Mouse (Mus musculus) macrophage (primary cell): ENCODE data around the gene Nfix. TPM values are rescaled to one million over a fixed set of nuclear protein-coding genes. Genes with fewer than 3 reads are reported as not detected.

Experiments used
- H3K27ac ChIP-seq: fragments of 350-480 bp; formaldehyde crosslinking; 2 replicates; pipeline ENCODE4 v1.9.0; 2021
- H3K36me3 ChIP-seq: fragments of 350-480 bp; formaldehyde crosslinking; 2 replicates; pipeline ENCODE4 v1.9.0; 2021; ENCODE audit errors: inconsistent target
- H3K4me3 ChIP-seq: fragments of 350-480 bp; formaldehyde crosslinking; 2 replicates; pipeline ENCODE4 v1.9.0; 2021; ENCODE audit errors: inconsistent target
- H3K79me2 ChIP-seq: fragments of 350-480 bp; formaldehyde crosslinking; 2 replicates; pipeline ENCODE4 v1.9.0; 2021; ENCODE audit errors: inconsistent target
- WGBS: methylation state at CpG from one replicate; pipeline ENCODE4 v1.1.7; 2026; ENCODE audit warnings: inconsistent platforms; ENCODE audit not compliant: missing documents; 5-methylcytosine and 5-hydroxymethylcytosine counted together
- polyA plus RNA-seq: library from polyadenylated mRNA; stranded (reverse); fragments of 250-400 nt; gene quantifications from 3 replicates; pipeline ENCODE4 v1.2.4, GENCODE M21; 2018; ENCODE audit warnings: inconsistent platforms

Nfix gene
- polyA plus RNA-seq, 1 experiment from 2014 or later = 4.3 TPM

DNA sequence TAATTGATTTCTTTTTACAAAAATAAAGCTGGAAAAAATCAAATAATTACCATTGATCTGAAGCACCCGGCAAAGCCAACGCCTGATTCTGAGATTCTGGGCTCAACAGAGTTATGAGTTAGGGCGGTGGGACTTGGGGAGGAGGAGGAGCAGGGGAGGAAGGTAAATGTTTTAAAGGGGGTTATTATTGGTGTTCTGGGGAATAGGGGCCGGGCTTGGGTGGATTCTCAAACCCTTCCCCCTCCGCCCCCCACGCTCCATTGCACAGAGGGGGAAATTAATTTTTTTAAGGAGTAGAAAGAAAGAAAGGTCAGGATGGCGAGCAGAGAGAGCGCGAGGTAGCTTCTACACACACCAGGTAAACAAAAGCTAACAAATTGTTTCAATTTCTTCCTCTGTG lies 26.8 kb downstream of the Nfix start:
- WGBS = 64% methylated on average over 9 of the region's 9 CpGs
- no peaks in the 10 kb centered on the region for H3K79me2 ChIP-seq
- no peaks in the 10 kb centered on the region for H3K36me3 ChIP-seq
- H3K27ac ChIP-seq = no peak overlapping the region
- no peak overlapping the region for H3K4me3 ChIP-seq

DNA sequence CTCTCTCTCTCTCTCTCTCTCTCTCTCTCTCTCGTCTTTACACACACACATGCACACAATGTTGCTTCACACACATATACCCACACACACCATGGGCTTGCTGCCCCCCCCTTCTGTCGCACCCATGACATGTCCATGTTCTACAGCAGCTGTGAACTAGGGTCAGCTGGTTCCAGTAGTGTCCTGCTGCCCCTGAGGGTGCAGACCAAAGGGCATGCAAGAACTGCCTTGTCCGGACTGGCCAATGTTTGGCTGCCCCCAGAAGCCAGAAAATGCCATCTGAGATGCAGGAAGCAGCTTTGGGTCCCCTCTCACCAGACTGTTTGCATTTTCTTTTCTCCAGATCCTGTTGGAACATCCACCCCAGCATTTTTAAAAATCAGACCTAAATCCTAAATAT lies 27.5 kb downstream of the Nfix start:
- 26% methylated on average over 2 of the region's 3 CpGs for WGBS
- no peaks in the 10 kb centered on the region for H3K36me3 ChIP-seq
- H3K79me2 ChIP-seq = no peaks in the 10 kb centered on the region
- H3K27ac ChIP-seq = no peak overlapping the region
- H3K4me3 ChIP-seq = no peak overlapping the region

DNA sequence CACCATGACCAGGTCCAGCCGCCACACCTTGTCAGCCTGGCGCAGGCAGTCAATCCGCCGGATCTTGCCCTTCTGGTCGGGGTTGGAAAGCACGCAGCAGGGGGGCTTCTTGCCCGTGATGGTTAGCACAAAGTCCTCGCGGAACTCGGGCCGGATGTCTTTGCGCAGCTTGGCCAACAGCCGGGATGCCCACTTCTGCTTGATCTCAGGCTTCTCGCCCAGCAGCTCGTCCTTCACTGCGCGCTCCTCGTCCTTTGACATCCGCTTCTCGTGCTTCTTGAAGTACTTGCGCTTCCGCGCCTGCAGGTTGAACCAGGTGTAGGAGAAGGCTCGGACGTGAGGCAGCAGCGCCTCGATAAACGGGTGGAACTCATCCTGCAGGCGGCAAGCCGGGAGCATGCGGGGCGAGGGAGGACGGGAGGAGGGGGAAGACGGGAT lies 28.2 kb downstream of the Nfix start:
- no peaks in the 10 kb centered on the region for H3K36me3 ChIP-seq
- no peak overlapping the region for H3K4me3 ChIP-seq
- 42% methylated on average over 29 of the region's 34 CpGs for WGBS

DNA sequence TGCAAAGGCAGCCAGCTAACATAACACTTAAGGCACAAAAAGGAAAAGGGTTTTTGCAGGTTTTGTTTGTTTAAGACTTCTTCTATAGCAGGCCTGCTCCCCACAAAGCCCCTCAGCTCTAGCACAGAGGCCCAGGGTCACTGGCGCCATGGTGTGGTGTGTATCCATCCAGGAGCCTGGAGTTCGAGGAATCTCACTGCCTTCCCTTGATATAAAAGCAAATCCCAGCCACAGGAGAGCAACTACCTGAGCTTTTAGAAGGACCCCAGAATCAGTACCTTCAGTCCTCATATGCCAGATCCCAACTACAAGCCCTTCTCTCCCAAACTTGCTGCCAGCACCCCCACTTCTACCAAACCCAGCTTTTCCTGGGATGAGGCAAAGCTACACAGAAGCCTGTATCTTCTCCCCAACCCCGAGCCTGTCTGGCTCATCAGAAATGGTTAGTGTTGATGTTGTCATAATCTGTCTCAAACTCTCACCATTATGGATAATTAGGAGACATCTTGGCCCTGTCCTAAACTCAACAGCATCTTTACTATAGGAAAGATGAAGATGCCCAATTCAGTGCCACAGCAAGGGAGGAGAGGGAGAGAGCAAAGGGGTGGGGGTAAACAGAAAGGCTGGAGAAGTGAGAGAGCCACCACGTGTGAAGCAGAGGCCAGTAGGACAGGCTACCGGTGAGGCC lies 29.0 kb downstream of the Nfix start:
- Histone ChIP-seq H3K36me3 (no peaks in the 10 kb centered on the region), H3K4me3 (no peak overlapping the region), H3K79me2 (no peaks in the 10 kb centered on the region), H3K27ac (no peak overlapping the region)
- 81% methylated on average over 5 of the region's 5 CpGs for WGBS

More for the DNA sequence above, 28.2 kb downstream of the Nfix start:
- no peak overlapping the region for H3K27ac ChIP-seq
- no peaks in the 10 kb centered on the region for H3K79me2 ChIP-seq

DNA sequence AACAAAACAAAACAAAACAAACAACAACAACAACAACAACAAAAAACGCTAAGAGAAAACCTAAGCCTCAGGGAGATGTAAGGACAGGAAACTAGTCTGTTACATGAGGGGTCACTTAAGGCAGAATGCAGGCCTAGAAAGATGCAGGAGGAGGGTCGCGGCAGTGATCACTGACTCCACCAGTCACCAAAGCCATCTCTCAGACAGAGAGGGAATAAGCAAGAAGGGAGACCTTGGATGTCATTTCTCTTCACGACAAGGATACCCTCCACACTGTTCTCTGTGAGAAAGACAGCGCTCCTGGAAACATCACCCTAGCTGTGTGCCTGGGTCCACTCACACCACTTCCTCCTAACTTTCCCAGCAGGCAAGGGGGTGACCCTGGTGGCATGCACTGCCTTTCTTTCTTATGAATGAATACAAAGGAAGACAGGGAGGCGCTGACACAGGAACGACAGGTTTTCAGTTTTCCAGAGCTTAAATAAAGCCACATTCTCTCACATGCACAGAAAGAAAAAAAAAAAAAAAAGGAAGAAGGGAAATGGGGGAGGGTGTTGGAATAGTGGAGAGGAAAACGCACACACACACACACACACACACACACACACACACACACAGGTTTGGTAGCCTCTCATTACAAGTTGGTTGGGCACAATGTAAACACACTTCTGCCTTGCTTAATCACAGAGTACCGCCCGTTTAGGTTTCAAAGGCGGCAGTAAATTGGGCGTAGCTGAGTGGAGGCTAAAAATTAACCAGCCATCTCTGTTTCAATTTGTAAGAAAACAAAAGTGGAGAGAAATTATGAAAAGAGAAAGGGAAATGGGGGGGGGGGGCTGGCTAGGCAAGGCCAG lies 29.8 kb downstream of the Nfix start:
- WGBS = 71% methylated on average over 9 of the region's 12 CpGs
- no peaks in the 10 kb centered on the region for H3K79me2 ChIP-seq
- H3K36me3 ChIP-seq = no peaks in the 10 kb centered on the region
- H3K4me3 ChIP-seq = no peak overlapping the region
- H3K27ac ChIP-seq = no peak overlapping the region

DNA sequence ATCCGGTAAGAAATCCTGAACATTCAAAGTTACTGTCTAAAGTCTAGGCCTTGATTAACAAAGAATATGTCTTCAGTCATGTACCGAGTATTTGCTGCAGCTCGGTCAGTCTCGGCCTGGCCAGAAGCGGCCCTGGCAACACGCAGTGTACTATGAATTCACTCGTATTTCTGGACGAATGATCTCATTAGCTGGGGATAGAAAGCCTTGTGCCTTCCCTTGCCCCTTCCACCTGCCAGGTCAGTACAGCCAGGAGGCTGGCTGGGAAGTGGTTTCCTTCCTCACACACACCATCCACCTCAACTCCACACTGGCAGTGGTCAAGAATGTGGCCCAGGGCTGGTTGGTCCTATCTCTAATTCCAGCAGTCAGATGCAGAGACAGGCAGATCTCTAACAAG lies 30.8 kb downstream of the Nfix start:
- 95% methylated on average over 7 of the region's 8 CpGs for WGBS
- Histone ChIP-seq H3K27ac (no peak overlapping the region), H3K79me2 (no peaks in the 10 kb centered on the region), H3K36me3 (no peaks in the 10 kb centered on the region), H3K4me3 (no peak overlapping the region)

DNA sequence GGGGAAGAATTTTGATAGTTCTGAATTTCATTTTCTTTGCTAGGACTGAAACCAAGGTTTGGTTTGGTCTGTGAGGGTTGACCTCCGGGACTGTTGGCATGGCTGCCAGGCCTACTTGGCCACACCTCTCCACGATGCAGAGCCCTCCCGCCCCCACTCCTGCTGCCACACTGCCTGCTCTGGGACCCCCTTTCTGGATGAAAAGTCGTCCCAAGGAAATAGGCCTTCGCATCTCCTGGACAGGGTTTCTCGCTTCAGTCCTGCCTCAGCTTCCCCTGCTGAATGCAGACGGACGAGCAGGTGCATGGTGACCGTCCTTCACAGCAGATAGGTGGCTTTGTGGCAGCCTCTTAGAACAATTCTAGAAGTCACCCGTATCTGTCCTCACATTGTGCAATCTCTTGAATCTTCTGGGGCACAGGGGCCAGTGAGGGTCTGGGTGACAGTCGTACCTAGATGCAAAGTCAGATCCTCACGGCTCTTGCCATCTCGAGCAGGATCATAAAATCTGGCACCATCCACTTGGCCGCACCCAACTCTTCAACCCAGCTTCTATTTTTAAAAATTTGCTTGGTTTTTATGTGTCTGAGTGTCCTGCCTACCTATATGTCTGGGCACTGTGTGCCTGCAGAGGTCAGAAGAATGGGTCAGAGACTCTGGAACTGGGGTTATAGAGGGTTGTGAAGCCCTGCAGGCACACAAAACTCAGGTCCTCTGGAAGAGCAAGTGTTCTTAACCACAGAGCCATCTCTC lies 31.6 kb downstream of the Nfix start:
- no peaks in the 10 kb centered on the region for H3K79me2 ChIP-seq
- WGBS = 95% methylated on average over 14 of the region's 14 CpGs

DNA sequence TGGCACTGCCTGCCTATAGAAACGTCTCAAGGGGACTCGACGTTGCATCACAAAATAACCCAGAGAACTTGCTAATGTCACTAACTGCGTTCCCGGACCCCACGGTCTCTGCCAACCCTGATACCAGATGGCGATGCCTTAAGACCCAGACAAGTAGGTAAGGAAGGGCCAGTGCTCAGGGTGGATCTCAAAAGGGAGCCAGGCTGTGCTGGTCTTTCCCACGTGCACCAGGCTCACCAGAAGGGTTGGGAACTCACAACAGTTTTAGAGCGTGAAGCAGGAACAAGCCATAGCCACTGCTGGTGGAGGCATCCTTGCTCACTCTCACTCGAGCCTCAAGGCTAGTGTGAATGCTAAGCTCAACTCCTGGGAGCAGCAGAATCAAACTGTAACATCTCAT lies 32.9 kb downstream of the Nfix start:
- H3K36me3 ChIP-seq = no peaks in the 10 kb centered on the region
- H3K4me3 ChIP-seq = no peak overlapping the region
- H3K79me2 ChIP-seq = no peaks in the 10 kb centered on the region
- WGBS = 88% methylated on average over 10 of the region's 10 CpGs
- no peak overlapping the region for H3K27ac ChIP-seq

More for the DNA sequence above, 31.6 kb downstream of the Nfix start:
- H3K27ac ChIP-seq = no peak overlapping the region
- no peak overlapping the region for H3K4me3 ChIP-seq
- H3K36me3 ChIP-seq = no peaks in the 10 kb centered on the region

DNA sequence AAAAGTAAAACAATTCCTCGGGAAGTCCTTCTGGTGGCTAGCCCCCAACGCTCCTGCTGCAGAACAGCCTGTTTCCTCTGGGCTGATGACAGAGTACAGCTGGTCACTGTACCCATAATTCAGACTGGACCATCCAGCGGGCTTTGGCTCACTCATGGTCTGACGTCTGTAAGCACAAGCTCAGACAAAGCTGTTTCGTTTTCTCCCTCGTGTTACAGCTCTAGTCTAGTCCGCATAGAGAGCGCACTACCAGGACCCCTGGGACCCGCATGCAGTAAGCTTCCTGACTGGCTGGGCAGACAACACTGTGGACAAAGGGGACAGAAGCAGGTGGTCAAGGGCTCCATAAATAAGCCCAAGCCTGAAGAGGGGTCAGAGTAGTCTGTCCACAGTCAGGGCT lies 33.7 kb downstream of the Nfix start:
- Histone ChIP-seq H3K27ac (no peak overlapping the region), H3K36me3 (no peaks in the 10 kb centered on the region), H3K79me2 (no peaks in the 10 kb centered on the region), H3K4me3 (no peak overlapping the region)
- 94% methylated on average over 9 of the region's 9 CpGs for WGBS

DNA sequence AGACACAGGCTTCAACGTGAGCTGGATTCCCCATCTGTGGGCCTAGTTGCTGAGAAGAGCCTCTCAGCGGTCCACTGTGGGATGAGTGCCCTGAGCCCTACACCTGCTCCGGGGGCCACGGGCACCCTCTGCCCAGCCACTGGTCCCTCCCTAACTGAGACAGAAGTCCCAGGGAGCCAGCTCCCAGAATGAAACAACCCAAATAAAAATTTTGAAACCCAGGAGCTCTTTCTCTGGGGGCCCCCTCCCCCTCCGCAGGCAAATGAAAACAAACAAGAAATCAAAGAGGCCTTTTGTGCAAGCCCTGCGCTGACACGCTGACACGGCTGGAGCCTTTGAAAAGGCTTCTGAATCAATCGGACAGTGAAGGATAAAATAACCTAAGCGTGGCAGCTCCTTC lies 34.5 kb downstream of the Nfix start:
- Histone ChIP-seq H3K36me3 (no peaks in the 10 kb centered on the region), H3K79me2 (no peaks in the 10 kb centered on the region), H3K4me3 (no peak overlapping the region), H3K27ac (no peak overlapping the region)
- WGBS = 97% methylated on average over 10 of the region's 10 CpGs

DNA sequence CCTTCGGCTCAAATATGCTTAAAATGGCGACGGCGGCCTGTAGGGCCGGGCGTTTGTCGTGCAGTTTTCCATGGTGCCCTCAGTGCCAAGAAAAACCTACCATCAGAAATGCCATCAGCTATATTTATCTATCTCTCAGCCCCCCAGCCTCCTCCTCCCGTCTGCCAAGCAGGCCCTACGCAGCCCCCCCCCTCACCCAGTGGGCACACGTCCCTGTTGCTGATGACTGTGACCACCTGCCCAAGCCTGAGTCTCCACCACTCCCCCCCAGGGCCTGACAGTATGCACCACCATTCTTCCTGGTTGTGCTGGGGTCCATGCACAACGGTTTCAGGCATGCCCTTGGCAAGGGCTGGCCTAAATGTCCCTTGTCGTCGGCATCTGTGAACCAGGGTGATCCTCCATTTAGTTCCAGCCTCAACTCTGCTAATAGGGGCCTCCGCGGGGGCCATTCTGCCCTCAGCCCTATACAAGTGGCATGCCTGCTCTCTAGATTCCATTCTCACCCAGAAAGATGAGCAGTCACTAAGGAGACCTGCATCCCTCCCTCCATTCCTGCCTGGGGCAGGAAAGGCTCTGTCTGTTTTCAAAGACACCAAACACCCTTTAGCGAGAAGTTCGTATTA lies 35.2 kb downstream of the Nfix start:
- Histone ChIP-seq H3K79me2 (no peaks in the 10 kb centered on the region), H3K36me3 (no peaks in the 10 kb centered on the region), H3K4me3 (no peak overlapping the region), H3K27ac (no peak overlapping the region)
- WGBS = 95% methylated on average over 16 of the region's 17 CpGs

DNA sequence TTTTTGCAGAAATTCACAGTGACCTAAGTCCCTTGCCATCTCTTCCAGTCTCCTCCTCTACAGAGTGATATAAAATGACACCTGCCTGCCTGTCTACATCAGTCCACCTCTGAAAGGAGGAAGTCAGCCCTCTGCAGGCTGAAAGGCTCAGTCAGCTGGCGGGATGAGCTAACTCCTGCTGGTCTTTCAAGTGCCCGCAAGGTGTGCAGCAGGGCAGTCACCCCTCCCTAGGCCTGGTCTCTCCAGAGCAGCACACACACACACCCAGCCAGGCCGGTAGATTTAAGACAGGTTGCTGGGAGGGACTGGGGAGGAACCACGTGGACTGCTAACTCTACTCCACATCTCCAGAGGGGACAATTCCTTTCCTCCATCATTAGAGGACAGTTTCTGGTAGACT lies 36.0 kb downstream of the Nfix start:
- H3K36me3 ChIP-seq = no peaks in the 10 kb centered on the region
- 83% methylated on average over 4 of the region's 4 CpGs for WGBS
- H3K79me2 ChIP-seq = no peaks in the 10 kb centered on the region
- no peak overlapping the region for H3K4me3 ChIP-seq
- no peak overlapping the region for H3K27ac ChIP-seq

DNA sequence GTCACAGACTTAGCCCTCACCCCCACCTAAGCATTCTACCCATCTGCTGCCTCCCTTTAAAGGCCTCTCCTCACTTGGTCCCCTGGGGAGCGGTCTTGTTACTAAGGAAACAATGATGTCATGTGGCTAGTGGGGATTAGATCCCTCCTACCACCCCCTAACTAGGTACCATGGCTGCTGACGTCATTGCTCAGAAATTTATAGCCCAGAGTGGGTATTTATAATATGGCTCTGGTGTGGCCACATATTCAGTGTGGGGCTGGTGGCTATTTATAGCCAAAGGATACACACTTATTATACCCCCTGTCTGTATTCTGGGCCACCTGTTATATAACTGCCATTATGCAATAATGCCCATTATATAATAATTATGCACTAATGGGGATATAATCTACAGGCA lies 39.2 kb downstream of the Nfix start:
- WGBS = 81% methylated on average over 2 of the region's 2 CpGs
- no peak overlapping the region for H3K4me3 ChIP-seq

DNA sequence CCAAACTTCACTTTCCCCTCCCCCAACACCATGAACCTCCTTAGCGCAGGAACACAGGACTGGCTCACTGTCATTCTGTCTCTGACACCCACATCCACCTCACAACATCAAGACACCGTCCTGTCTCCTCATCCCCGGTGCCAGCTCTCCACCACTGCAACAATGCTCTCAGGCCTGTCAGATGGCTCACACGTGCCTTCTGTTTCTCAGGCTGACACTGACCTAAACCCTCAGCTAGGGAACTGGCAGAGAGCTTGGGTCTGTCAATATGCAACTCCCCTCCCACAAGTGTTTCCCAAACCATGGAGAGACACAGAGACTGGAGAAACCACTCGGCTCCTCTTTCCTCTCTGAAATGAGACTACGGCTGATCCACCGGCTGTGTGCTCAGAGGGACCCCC lies 39.7 kb downstream of the Nfix start:
- Histone ChIP-seq H3K27ac (no peak overlapping the region), H3K36me3 (no peaks in the 10 kb centered on the region), H3K4me3 (no peak overlapping the region), H3K79me2 (no peaks in the 10 kb centered on the region)
- WGBS = 91% methylated on average over 7 of the region's 7 CpGs

More for the DNA sequence above, 39.2 kb downstream of the Nfix start:
- Histone ChIP-seq H3K79me2 (no peaks in the 10 kb centered on the region), H3K36me3 (no peaks in the 10 kb centered on the region), H3K27ac (no peak overlapping the region)
